Mouse (Mus musculus) CD4-positive, CD25-positive, alpha-beta regulatory T cell, adult 2 months (primary cell): ENCODE results near the gene Plcz1.

Experiments
- DNase-seq: peaks from one replicate; pipeline ENCODE4 v3.0.0-alpha.2; 2012; ENCODE audit warnings: low read depth, low spot score

The Plcz1 gene

GRCm38 (mm10) chr6:139947106-139947879 is 94.0 kb downstream of the Plcz1 start:
- no peak for DNase-seq
